Mouse (Mus musculus): ENCODE data around the gene Ccdc24.

Gene Ccdc24

DNA sequence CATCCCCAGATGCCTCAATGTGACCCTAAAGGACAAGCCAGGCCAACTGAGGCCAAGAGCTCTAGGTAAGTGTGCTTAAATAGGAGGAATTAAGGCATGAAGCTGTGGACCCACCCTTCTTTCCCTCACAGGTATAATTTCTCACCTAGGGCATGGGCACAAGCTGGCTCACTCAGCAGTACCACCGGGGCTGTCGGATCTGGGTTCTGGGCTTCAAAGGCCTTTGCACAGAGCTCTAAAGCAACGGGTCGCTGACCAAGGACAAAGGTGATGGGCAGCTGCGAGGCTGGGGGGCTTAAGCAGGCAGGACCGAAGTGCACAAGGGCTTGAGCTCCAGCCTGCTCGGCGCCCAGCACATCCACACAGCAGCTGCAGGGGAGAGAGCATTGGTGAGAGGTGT is 18.4 kb upstream of the Ccdc24 start:
- DNase-seq: no peak

- no peak for DNase-seq
Measured at GRCm38 (mm10) chr4:117890031-117890430, 17.7 kb upstream of the Ccdc24 start.

GRCm38 (mm10) chr4:117889471-117889870 is 17.1 kb upstream of the Ccdc24 start:
- DNase-seq: no peak

DNA sequence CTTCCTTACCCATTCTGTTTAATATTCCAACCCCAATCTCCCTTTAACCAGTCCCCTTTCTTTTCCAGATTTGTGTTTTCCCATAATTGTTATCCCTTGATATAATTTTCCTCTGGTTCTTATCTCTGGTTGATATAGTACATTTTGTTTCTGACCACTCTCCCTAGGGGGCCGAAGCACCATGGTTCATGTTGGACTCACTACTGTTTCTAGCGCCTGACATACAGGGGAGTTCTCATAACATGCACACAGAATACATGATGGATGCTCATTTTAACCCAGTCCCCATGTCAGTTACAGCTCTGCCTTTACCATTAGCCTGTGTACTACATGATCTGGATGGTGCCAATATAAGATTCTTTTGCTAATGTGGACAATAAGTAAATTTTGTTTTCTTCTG is 15.6 kb upstream of the Ccdc24 start:
- DNase-seq: no peak

- DNase-seq: peak; percentile 96 to 97
Measured at GRCm38 (mm10) chr4:117887133-117887532, 14.8 kb upstream of the Ccdc24 start, which contains the start of gene Atp6v0b. Gene Atp6v0b (minus strand): TSS chr4:117887333.

DNA sequence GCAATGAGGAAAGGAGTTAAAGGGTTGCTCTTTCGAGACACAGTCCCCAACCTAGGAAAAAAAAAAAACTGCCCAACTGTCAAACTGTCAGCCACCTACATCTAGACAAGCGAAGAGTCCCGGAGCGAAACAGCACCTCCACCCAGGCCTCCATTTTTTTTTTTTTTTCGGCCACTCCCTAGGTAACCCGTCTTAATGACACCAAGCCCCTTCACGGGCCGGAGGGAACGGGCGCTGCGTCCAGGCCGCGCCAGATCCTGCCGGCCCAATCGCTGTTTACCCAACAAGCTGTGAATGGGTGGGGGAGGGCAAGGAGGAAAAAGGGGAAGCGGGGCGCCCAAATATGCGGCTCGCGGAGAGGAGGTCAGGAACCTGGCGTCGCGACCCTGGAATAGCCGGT is 14.3 kb upstream of the Ccdc24 start:
- peak in 1 of 2 experiments; percentile 30 for DNase-seq

DNA sequence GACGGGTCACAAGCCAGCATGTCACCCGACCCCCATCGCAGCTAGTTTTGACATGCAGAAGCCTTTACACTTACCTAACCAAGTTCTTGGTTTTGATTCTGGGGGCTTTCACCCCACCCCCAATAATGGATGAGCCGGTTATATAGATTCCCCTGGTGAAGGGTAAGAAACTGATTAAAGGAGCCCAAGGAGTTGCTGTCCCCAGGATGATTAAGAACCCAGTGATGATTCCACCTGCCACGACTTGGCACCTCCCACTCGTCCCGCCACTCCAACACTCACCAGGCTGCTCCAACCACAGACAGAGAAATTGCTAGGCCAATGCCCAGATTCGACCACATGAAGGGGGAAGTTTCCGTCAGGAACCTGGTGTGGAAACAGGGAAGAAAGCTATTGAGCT is 13.6 kb upstream of the Ccdc24 start:
- DNase-seq: no peak

DNA sequence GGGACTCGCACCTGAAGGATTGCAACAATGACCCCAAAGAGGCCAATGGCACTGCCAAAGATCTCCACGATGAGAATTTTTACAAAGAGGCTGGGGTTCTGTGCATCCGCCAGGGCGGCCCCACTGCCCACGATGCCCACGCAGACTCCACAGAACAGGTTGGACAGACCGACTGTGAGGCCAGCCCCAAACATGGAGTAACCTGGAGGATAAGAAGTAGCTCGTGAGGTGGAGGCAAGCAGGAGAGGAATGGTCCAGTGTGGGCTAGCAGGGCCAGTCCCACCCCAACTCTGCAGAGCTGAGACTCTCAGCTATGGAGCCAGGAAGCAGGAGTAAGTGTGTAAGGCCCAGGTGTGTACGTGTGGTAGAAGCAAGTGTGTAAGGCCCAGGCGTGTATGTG is 12.7 kb upstream of the Ccdc24 start:
- no peak for DNase-seq

DNA sequence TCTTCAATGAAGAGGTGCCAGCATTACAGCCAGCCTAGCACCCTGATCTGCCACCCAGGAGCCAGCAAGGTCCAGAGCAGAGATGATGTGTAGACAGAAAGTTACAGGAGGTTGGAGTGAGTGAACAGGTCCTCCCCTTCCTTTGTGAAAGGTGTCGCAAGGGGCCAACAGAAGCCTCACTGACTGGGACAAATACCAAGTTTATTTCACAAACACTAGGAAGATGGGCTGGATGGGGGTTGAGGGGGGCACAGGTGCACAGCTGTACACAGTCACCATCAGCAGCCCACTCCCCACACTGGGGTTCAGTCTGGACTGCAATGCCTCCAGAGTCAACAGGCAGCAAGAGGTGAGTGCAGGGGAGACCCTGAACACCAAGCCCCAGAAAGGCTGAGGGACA is 11.8 kb upstream of the Ccdc24 start:
- DNase-seq: no peak

DNA sequence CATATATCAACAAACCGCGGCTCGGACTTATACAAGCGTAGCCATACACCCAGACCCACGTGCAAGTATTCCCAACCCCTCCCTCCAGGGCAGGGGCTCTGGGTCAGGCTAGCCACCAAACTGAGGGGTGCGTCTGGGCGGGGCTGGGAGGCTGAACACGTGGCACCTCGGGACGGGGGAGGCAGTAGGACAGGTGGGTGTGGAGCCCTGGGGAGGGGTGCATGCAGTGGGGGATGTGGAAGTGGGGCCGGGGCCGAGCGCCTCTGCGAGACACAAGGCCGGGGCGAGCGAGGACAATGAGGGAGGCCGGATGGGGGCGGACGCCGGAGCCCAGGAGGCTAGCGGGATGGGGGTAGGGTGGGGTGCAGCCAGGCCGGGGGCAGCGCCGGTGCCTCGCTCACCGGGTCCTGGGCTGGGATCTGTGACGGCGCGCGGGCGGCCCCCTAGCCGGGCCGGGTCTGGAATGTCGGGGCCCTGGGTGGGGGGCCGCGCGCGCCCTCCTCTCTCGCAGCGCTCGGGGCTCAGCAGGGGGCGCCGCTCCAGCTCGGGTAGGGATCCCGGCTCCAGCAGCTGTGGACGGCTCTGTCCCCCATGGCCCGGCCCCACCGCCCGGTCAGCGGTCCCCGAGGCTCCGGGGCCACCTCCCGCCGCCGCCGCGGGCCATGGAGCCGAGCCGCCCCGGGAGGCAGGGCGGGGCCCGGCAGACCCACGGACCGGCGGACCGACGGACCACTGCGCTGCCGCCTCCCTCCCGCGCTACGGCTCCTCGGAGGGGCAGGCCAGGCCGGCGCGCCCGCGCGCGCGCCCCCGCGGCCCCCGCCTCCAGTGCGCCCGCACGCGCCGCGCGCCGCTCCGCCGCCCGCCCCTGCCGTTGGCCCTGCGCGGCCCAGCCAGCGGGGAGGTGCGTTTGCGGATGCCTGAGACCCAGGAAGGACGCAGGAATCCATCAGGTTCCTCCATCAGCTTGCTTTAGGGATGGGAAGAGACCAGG is 10.6 kb upstream of the Ccdc24 start, which contains the start of gene B4galt2:
Gene B4galt2, minus strand, starts transcription at position 787 of the 991 bp plus-strand sequence.
- peak; percentile 56 to 74 for DNase-seq

DNA sequence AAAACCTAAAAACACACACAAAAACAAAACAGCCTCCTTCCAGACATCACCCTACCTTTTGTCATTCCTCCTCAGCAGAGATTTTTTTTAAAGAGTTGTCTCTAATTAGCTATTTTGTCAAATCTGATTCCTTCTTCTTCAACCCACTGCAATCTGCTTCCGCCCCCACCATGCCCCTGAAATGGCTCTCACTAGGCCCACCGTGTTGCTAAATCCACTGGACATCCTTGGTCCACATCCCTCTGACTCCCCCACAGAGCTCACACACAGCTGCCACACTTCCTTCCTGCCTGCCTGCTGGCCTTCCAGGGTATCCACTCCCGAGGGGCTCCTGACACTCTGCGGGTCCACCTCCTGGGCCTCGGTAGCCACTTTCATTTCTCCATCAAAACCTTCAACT is 6.3 kb upstream of the Ccdc24 start:
- DNase-seq: no peak

- no peak for DNase-seq
Measured at GRCm38 (mm10) chr4:117878301-117878700, 5.9 kb upstream of the Ccdc24 start.

- no peak for DNase-seq
Measured at GRCm38 (mm10) chr4:117873615-117874014, 1.3 kb upstream of the Ccdc24 start.

- no peak for DNase-seq
Measured at GRCm38 (mm10) chr4:117871787-117872186, 570 bp downstream of the Ccdc24 start.

GRCm38 (mm10) chr4:117870437-117870836 is 1.9 kb downstream of the Ccdc24 start:
- DNase-seq: no peak

- DNase-seq: no peak
Measured at GRCm38 (mm10) chr4:117869317-117869716, 3.0 kb downstream of the Ccdc24 start.

GRCm38 (mm10) chr4:117867823-117868222 is 4.5 kb downstream of the Ccdc24 start:
- DNase-seq: peak; percentile 55 to 59

- DNase-seq: no peak
Measured at GRCm38 (mm10) chr4:117867000-117867399, 5.4 kb downstream of the Ccdc24 start.

GRCm38 (mm10) chr4:117866083-117866482 is 6.3 kb downstream of the Ccdc24 start:
- DNase-seq: peak in 1 of 2 experiments; percentile 44

- no peak for DNase-seq
Measured at GRCm38 (mm10) chr4:117862823-117863222, 9.5 kb downstream of the Ccdc24 start.

DNA sequence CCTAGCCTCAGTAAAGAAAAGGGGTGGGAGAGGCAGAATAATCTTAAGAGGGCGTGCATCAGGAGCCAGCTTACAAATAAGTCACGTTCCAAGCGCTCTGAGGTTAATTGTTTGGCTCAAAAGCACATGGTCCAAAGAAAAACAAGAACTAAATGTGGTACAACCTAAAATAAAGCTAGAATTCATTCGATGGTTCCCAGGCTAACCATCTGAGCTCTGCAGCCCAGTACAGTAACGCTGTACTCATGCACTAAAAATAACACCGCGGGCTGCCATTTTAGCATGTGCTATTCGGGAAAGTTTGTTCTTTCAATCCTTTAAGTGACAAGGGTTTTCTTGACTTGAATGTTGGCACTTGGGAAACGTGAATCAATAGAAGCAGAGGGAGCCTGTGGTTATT is 11.8 kb downstream of the Ccdc24 start:
- DNase-seq: no peak

DNA sequence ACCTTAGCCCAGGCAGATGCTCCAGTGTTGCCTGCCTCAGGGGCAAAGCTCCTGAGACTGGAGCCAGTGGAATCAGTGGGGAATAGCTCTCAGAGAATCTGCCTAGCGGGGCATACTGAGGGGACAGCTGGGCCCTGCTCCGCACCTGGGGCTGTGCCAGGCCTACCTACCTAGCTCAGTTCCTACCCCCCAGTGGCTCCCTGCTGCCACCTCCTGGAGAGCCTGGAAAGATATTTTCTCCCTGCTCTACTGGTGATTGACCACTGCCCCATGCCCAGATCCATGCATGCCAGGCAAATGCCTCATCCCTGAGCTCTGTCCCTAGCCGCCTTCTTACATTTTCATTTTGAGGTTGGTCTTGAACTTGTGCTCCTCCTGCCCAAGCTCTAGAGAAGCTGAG is 13.6 kb downstream of the Ccdc24 start:
- DNase-seq: peak; percentile 46 to 70

DNA sequence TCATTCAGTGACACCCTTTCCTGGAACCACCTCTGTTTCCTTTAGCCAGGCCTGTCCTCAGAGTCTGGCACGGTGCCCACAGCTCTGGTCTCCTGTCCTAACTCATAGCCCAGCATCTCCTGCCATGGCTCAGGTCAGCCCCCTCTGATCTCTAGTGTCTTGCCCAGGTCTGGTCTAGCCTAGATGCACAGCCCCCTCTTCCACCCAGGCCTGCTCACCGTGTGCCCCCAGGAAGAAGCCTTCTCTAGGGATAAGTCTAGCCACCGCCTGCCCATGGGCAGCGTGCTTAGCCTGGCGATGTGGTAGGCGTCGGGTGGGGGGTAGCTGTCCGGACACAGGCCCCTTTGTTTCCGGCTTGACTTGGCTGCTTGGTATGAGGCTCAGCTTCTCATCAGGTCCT is 17.2 kb downstream of the Ccdc24 start:
- no peak for DNase-seq

DNA sequence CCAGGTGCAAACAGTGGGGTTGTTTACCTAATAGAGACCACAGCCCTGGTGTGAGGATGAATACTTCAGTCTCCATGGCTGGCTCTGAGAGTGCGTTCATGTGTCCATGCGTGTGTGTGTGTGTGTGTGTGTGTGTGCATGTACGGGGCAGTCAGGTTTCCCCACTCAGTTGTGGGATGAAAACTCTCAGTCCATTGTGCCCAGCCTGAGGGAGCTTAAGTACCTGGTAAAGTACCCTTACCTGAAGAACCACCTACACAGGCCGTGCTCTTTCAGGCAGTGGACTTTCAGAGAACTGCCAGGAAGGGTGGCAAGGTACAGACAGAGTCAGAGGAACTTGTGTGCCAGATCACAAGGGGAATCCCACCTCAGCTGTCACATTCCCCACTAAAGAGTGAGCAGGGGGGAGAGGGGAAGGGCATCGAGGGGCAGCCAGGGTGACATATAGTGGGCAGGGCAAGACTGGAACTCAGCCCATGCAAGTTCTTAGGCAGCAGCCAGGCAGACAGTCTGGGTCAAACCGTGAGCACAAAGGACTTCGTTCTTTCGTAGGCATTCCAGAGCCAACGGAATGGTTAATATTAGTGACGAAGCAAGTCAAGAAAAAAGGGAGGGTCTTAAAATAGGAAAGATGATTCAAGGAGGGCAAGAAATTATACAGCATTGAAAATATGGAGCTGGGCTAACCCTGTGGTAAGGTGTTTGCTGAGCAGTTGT is 20.0 kb downstream of the Ccdc24 start:
- no peak for DNase-seq

All from cerebellum, postnatal 36 days (tissue).